Mouse (Mus musculus): Measurements from ENCODE around the gene Arnt2. TPM values are rescaled to one million over a fixed set of nuclear protein-coding genes. Genes with fewer than 3 reads are reported as not detected.
A peak's percentile ranks its signal among the peaks of the same experiment; 100 is the strongest.

The Arnt2 gene
- polyA plus RNA-seq, 1 experiment from 2014 or later: 96.8 TPM

DNA sequence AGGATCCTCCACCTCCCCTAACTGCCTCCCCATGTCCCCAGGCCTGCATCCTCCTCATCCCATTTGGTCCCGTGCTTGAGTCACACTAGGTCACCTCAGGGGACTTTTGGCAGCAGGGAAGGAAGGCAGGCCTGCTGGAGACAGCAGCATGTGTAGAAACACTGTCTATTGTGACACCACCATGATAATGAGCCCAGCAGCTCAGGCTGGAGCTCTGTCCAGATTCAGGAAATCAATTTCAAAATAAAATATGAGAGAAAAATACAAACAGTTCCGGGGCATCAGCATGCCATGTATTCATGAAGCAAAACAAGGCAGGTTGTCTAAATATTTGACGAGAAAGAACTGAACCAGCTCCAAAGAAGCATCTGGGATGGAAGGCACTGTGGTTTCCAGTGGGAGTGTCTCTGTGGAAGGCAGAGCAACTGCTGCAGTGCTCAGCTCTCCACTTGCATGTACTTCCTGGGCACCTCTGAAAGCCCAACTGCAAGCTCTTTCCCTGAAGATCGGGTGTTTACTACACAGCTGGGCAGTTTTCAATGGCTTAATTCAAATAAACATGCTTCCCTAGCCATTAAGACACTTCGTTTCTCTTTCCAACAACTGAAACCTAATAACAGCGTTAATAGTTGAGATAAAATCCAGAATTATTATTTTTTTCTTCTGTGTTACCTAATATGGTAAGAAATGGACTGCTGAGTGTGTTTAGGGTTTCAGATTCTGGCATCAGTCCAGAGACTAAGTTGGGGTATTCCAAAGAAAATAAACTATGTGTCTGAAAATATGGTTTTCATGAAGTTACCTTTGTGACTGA, 74.0 kb downstream of the Arnt2 start:
- Histone ChIP-seq H3K27me3 (replicated peaks) (no peaks in the 10 kb centered on the region), H3K4me1 (peaks cover 13% of the 10 kb centered on the region; the same call in 1 of the 2 replicates), H3K4me3 (no peak overlapping the region), H3K27ac (peak overlapping the region; percentile 24; the same call in 1 of the 2 replicates), H3K9me3 (no peaks in the 10 kb centered on the region), H3K36me3 (replicated peaks) (peaks cover 2% of the 10 kb centered on the region; the same call in 1 of the 2 replicates), H3K4me2 (no peak overlapping the region), H3K9ac (no peak overlapping the region)
- ATAC-seq (replicated peaks): no peak
- 73% methylated on average over 6 of the region's 6 CpGs for WGBS

DNA sequence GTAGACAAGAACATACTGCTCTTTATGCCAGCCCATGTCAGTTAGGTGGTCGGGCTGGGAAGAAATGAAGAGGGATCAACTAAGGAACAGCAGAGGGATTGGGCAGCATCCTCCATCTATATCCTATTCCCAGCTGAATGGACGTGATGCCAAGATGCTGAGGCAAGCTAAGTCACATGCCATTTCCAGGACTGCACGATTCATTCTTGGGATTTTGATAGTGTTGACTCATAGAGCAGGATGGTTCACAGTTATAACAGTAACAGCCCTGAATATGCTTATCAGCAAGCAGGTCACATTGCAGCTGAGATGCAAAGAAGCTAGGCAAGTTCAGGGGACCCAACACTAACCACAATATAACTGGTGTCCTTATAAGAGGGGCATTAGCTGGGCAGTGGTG, 76.0 kb downstream of the Arnt2 start:
- ATAC-seq (replicated peaks): no peak
- Histone ChIP-seq H3K36me3 (replicated peaks) (no peaks in the 10 kb centered on the region; the same call in 1 of the 2 replicates), H3K4me3 (no peak overlapping the region), H3K4me1 (peaks cover 17% of the 10 kb centered on the region; the same call in 1 of the 2 replicates), H3K27me3 (replicated peaks) (no peaks in the 10 kb centered on the region), H3K27ac (no peak overlapping the region), H3K9ac (no peak overlapping the region), H3K4me2 (no peak overlapping the region), H3K9me3 (no peaks in the 10 kb centered on the region)
- WGBS: 91% methylated on average over 3 of the region's 3 CpGs

DNA sequence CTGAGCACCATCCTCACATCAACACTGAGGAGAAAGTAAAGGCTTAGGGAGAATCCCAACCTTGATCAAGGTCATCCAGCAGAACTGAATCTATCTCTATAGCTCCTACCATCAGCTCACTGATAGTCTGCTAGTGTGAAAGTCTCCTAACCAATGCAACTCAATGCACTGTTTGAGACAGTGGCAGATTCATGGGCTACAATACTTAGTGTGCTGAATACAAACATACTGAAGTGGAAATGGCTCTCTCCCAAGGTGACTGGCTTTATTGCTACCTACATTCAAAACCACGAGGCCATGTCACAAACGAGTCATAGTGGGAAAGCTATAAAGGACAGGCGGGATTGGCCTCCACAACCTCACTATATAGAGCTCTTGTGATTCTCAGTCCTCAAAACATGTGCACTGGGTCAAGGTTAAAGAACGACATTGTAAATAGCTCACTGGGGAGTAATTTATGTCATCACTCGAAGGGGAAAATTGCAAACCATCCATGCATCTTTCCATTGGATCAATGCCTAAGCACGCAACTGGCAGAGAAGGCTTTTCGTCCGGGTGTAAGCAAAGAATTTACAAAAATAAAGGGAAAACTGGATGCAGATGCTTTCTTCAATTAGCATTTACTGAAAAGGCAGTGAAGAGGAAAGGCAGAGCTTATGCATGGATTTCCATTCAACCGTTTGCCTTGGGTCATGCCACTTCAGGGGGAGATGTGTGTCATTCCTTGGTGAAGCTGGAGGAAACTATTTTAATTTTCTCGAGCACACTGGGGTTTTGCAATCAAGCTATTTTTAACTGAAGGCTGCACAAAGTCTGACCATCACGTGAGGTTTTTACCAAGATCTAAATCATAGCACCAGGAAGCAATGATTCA, 77.4 kb downstream of the Arnt2 start:
- Histone ChIP-seq H3K36me3 (replicated peaks) (no peaks in the 10 kb centered on the region; the same call in 1 of the 2 replicates), H3K27me3 (replicated peaks) (no peaks in the 10 kb centered on the region), H3K4me3 (no peak overlapping the region), H3K27ac (peak overlapping the region; percentile 30; the same call in 1 of the 2 replicates), H3K4me2 (no peak overlapping the region), H3K9ac (no peak overlapping the region), H3K9me3 (no peaks in the 10 kb centered on the region), H3K4me1 (peaks cover 22% of the 10 kb centered on the region; the same call in 1 of the 2 replicates)
- no peak for ATAC-seq (replicated peaks)
- 48% methylated on average over 11 of the region's 11 CpGs for WGBS

DNA sequence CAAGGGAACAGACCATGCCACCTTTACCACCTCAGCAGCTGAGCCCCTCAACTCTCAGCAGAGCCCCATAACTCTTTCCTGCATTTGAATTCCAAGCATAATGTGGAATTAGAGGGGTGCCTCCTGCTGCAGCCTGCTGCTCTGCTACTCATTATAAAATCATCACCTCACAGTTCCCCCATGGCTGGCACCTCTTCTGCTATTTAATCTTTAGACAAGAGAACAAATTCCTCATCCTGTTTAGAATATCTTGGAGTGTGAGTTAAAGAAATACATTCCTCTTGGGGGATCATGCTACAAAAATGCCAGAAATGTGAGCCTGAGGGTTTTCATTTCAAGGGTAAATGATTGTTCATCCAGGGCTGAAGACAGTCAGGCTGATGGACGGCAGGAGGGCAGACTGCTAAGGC, 80.8 kb downstream of the Arnt2 start:
- H3K36me3 ChIP-seq (replicated peaks): no peaks in the 10 kb centered on the region; the same call in 1 of the 2 replicates
- H3K27ac ChIP-seq: peak overlapping the region; percentile 34; the same call in 1 of the 2 replicates
- no peak overlapping the region for H3K9ac ChIP-seq
- no peak for ATAC-seq (replicated peaks)
- H3K4me3 ChIP-seq: no peak overlapping the region
- no peaks in the 10 kb centered on the region for H3K9me3 ChIP-seq
- H3K27me3 ChIP-seq (replicated peaks): no peaks in the 10 kb centered on the region
- H3K4me2 ChIP-seq: no peak overlapping the region
- 38% methylated on average over 1 of the region's 1 CpGs for WGBS
- peaks cover 22% of the 10 kb centered on the region; the same call in 1 of the 2 replicates for H3K4me1 ChIP-seq

GRCm38 (mm10) chr7:84328770-84329169, 81.2 kb downstream of the Arnt2 start:
- 45% methylated on average over 1 of the region's 1 CpGs for WGBS
- 0 out of 2 replicates have a peak, but pooled peaks have one; percentile 38 for ATAC-seq (replicated peaks)
- peak overlapping the region; percentile 34; the same call in 1 of the 2 replicates for H3K27ac ChIP-seq
- H3K27me3 ChIP-seq (replicated peaks): no peaks in the 10 kb centered on the region
- no peak overlapping the region for H3K4me2 ChIP-seq
- H3K36me3 ChIP-seq (replicated peaks): no peaks in the 10 kb centered on the region; the same call in 1 of the 2 replicates
- peaks cover 22% of the 10 kb centered on the region; the same call in 1 of the 2 replicates for H3K4me1 ChIP-seq
- no peak overlapping the region for H3K4me3 ChIP-seq
- H3K9me3 ChIP-seq: no peaks in the 10 kb centered on the region
- H3K9ac ChIP-seq: no peak overlapping the region

DNA sequence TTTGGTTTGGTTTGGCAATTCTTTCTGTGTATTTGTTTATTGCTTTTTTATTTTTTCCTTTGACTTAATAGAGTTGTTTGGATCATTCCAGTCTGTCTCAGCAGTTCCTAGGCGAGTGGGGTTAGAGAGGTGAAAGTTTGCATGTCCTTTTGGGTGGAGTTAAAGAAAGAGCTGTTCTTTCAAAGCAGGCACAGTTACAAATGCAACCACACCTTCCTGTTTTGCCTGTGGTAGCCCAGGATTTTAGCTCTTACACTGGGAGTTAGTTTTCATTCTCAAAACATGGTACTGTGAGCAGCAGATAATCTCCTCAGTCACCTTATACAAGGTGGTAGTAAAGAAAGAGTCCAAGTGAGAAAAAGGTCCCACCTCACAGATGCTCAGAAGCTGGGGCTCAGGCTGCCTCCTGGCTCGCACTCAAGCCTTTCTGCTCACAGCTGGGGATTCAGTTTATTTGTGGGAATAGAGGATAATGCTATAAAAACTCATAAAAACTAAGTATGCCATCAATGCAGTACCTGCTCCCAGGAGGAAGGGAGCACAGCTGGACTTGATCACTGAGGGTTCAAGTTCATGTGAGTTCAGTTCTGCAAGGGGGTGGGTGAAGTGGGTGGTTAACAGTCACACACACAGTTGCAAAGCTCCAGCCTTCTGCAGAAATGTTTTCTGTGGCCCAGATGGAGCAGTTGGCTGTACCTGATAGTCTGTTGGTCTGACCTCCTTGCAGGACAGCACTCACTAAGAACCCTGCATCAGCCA, 84.2 kb downstream of the Arnt2 start:
- Histone ChIP-seq H3K9me3 (no peaks in the 10 kb centered on the region), H3K4me3 (no peak overlapping the region), H3K9ac (no peak overlapping the region), H3K27me3 (replicated peaks) (no peaks in the 10 kb centered on the region), H3K27ac (no peak overlapping the region), H3K36me3 (replicated peaks) (no peaks in the 10 kb centered on the region; the same call in 1 of the 2 replicates), H3K4me1 (peaks cover 9% of the 10 kb centered on the region; the same call in 1 of the 2 replicates), H3K4me2 (no peak overlapping the region)
- WGBS: 88% methylated on average over 2 of the region's 2 CpGs
- no peak for ATAC-seq (replicated peaks)

DNA sequence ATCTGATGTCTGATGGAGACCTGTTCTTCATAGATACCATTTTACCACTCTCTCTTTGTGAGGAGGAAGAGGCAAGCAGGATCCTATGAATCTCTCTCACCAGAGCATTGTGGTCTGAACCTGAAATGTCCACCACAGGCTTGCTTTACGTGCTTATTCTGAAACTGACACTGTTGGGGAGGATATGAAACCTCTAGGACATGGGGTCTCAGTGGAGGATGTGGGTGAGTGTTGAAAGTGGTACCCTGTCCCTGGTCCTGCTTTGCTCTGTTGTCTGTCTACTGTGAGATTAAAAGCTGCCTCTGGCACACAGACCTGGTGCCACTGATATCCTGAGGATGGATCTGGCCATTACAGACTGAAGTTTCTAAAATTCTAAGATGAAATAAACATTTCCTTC, 88.4 kb downstream of the Arnt2 start:
- H3K9me3 ChIP-seq: no peaks in the 10 kb centered on the region
- no peak overlapping the region for H3K9ac ChIP-seq
- no peak overlapping the region for H3K4me2 ChIP-seq
- 97% methylated on average over 1 of the region's 1 CpGs for WGBS
- no peaks in the 10 kb centered on the region for H3K36me3 ChIP-seq (replicated peaks)
- H3K27ac ChIP-seq: no peak overlapping the region
- ATAC-seq (replicated peaks): no peak
- no peak overlapping the region for H3K4me3 ChIP-seq
- no peaks in the 10 kb centered on the region for H3K27me3 ChIP-seq (replicated peaks)
- no peaks in the 10 kb centered on the region for H3K4me1 ChIP-seq

DNA sequence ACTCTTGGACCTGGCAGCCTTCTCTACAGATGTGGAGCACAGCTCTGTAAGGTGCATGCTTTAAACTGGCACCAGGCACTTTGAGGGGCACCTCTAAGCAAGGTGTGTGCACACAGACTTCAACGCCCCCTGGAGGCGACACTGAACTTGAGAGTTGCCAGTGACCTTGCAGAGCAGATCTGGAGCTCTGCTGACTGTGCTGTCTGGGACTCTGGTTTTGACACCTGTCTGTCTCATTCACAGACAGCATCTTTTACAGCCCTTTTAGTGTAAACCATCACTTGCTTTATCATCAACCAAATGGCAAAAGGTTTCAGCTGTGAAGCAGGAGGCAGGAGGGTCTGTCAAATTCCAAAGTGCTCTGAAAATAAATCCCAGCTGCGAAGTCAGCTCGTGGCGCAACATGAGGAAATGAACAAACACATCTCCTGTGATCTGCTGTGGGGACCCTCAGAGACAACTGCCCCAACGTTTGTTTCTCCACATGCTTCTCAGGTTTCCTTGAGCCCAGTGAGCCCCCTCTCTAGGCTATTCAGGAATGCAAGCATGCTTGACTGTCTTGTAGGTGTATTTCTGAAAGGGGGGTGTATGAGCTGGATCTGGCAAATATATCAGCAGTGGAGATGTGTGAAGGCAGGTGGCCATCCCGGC, 94.5 kb downstream of the Arnt2 start:
- Histone ChIP-seq H3K9me3 (no peaks in the 10 kb centered on the region), H3K27me3 (replicated peaks) (no peaks in the 10 kb centered on the region), H3K36me3 (replicated peaks) (peaks cover 4% of the 10 kb centered on the region; the same call in 1 of the 2 replicates), H3K4me2 (no peak overlapping the region), H3K9ac (no peak overlapping the region), H3K4me1 (no peaks in the 10 kb centered on the region), H3K4me3 (no peak overlapping the region), H3K27ac (no peak overlapping the region)
- no peak for ATAC-seq (replicated peaks)
- 75% methylated on average over 7 of the region's 7 CpGs for WGBS

GRCm38 (mm10) chr7:84314742-84315141, 95.2 kb downstream of the Arnt2 start:
- H3K4me2 ChIP-seq: no peak overlapping the region

GRCm38 (mm10) chr7:84311624-84312023, 98.4 kb downstream of the Arnt2 start:
- no peak overlapping the region for H3K27ac ChIP-seq
- WGBS: 81% methylated on average over 3 of the region's 3 CpGs
- no peaks in the 10 kb centered on the region for H3K4me1 ChIP-seq
- no peaks in the 10 kb centered on the region for H3K27me3 ChIP-seq (replicated peaks)
- H3K36me3 ChIP-seq (replicated peaks): peaks cover 16% of the 10 kb centered on the region; the same call in 1 of the 2 replicates
- H3K9me3 ChIP-seq: no peaks in the 10 kb centered on the region
- no peak for ATAC-seq (replicated peaks)
- no peak overlapping the region for H3K4me2 ChIP-seq
- H3K9ac ChIP-seq: no peak overlapping the region
- H3K4me3 ChIP-seq: no peak overlapping the region

More at GRCm38 (mm10) chr7:84314742-84315141, 95.2 kb downstream of the Arnt2 start:
- ATAC-seq (replicated peaks): no peak
- H3K4me3 ChIP-seq: no peak overlapping the region
- H3K9me3 ChIP-seq: no peaks in the 10 kb centered on the region
- WGBS: 90% methylated on average over 2 of the region's 2 CpGs
- no peaks in the 10 kb centered on the region for H3K4me1 ChIP-seq
- H3K9ac ChIP-seq: no peak overlapping the region
- no peaks in the 10 kb centered on the region for H3K27me3 ChIP-seq (replicated peaks)
- H3K36me3 ChIP-seq (replicated peaks): peaks cover 11% of the 10 kb centered on the region; the same call in 1 of the 2 replicates
- no peak overlapping the region for H3K27ac ChIP-seq

- no peak for ATAC-seq (replicated peaks)
- Histone ChIP-seq H3K9ac (no peak overlapping the region), H3K4me2 (no peak overlapping the region), H3K36me3 (replicated peaks) (peaks cover 16% of the 10 kb centered on the region; the same call in 1 of the 2 replicates), H3K27ac (no peak overlapping the region), H3K4me3 (no peak overlapping the region), H3K9me3 (no peaks in the 10 kb centered on the region), H3K4me1 (no peaks in the 10 kb centered on the region), H3K27me3 (replicated peaks) (no peaks in the 10 kb centered on the region)
- 80% methylated on average over 4 of the region's 4 CpGs for WGBS
Measured at GRCm38 (mm10) chr7:84310909-84311311, 99.1 kb downstream of the Arnt2 start.

Data from midbrain, embryonic 15.5 days (tissue).